Mouse (Mus musculus) kidney, adult 18-20 months (tissue): Measurements from ENCODE around the gene Sh3bp4.

ENCODE experiments used
- DNase-seq: peaks from one replicate; pipeline ENCODE4 v3.0.0; 2021

The Sh3bp4 gene

GRCm38 (mm10) chr1:89094416-89094815 is 24.2 kb downstream of the Sh3bp4 start:
- no peak for DNase-seq

- no peak for DNase-seq
Measured at GRCm38 (mm10) chr1:89095642-89096424, 25.6 kb downstream of the Sh3bp4 start.

DNA sequence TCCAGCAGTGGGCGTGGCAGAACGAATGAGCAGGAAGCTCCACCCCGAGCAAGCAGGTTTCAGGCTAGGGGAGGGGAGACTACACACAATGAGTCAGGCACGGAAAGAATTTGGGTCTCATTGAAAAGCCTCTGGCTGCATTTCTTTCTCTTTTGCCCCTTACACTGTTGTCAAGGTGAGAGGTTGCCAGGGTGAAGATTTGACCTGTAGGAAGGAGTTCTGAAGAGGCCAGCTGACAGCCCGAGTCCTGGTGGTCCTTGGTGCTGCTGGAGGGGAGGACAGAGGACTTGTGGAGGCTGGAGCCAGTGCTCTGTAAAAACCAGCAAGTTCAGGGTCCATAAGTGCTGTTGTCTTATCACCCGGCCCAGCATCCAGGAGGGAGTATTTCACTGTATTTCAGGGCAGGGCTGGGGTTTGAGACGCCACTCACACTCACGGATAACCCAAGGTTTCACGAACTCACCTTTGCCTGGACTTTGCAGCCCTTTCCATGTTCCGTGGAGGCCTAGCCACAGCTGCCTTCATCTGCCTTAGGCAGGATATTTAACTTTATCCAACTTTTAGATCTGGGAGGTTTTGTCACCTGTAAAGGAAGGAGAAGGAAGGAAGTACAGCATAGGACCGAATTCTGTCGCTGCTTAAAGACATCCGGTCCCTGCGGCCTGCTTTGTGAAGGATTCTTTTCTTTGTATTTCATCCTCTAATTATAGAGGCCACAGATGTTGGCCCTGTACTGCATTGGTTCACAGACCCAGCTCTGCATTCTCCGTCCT is 32.2 kb downstream of the Sh3bp4 start:
- DNase-seq: no peak

DNA sequence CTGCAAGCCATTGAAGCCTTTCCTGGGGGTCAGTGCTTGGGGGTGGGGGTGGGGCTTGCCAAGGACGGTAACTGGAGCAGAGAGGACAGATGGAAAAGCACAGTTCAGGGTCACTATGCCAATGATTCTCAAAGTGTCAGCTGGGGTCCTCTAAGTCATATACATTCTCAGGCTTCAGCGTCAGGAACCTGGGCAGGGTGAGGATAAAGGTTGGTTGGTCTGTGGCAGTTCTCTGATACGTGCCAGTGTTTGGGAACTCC is 32.7 kb downstream of the Sh3bp4 start:
- no peak for DNase-seq

- DNase-seq: no peak
Measured at GRCm38 (mm10) chr1:89103505-89103904, 33.3 kb downstream of the Sh3bp4 start.

DNA sequence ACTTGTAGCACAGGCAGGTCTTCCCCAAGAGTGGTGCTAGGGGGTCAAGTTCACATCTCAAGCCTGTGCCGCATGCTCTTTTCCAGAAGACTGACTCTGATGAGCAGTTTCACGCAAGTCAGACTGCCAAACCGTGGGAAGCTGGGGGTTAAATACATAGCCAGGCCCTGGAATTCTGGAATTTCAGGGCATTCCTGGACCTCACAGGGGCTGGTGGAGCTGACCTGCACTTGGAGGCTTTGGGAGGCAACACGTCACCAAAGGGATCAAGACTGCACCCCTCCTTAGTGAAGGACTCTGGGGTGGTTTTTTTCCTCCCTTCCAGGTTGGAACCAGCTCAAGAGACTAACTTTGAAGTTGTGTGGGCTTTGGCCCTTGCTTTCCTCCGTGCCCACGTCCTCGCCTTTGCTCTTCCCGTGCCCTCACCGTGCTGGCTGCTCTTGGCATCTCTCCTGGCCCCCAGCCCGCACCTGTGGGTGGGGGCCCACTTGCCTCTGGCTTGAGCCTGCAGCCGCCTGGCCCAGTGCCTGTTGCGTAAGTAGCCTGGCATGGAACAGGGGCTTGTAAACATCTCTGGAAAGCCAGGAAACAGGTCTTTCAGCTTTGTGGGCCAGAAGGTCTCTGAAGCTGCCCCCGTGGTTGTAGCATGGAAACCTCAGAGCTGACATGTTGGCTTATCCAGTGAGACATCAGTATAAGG is 34.0 kb downstream of the Sh3bp4 start:
- peak; percentile 76 for DNase-seq

GRCm38 (mm10) chr1:89105891-89106830 is 35.9 kb downstream of the Sh3bp4 start:
- DNase-seq: no peak

DNA sequence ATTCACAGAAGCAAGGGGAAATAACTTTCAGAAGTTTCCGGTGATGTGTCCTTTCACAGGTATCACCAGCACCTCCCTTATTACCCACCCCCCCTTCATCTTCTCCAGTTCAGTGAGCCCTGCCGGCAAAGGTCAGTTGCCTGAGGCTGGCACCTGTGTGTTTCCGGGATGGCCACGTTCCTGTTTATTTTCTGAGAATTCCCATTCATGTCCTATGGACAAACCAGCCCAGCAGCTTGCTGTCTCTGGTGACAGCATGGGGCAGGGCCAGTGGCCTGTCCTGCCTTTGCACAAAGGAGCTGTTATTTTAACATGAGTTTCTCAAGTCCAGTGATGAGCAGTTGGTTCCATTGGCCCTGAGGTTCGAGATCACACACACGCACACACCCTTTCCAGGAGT is 37.3 kb downstream of the Sh3bp4 start:
- peak; percentile 51 for DNase-seq

- DNase-seq: peak; percentile 69
Measured at GRCm38 (mm10) chr1:89108340-89108896, 38.2 kb downstream of the Sh3bp4 start.

- no peak for DNase-seq
Measured at GRCm38 (mm10) chr1:89109767-89110166, 39.6 kb downstream of the Sh3bp4 start.

DNA sequence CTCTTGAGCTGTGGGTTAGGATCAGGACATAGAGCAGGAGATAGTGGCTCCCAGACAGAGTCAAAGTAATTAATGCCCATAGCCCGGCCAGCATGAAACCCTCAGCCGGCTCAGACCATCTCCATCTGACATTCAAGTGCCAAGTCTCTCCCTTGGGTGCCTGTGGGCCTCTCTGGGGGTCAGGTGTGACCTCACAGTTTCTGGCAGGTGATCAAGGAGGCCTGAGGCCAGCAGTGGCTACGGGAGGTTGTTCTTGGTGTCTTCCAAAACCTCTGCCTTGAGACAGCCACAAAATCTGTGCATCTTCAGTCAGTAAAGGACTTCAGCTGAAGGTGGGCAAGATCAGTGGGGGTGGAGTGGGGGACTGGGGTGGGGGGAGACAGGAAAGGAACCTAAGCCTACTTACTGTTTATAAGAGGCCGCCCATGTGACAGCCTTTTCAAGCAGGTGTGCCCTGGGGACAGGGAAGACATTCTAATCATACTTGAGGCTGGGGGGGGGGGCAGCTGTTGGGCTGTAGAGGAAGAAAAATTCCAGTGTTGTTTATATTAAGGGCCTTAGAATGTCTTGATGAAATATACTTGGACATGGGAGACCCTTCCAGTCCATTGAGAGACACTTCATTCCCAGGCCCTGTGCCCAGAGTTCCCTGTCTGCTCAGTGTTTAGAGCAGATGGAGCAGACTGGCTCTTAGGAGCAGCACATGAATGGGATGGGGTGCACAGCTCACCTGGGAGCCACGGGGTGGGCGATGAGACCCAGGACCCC is 40.7 kb downstream of the Sh3bp4 start:
- no peak for DNase-seq

- DNase-seq: peak; percentile 62
Measured at GRCm38 (mm10) chr1:89112544-89112943, 42.3 kb downstream of the Sh3bp4 start.

DNA sequence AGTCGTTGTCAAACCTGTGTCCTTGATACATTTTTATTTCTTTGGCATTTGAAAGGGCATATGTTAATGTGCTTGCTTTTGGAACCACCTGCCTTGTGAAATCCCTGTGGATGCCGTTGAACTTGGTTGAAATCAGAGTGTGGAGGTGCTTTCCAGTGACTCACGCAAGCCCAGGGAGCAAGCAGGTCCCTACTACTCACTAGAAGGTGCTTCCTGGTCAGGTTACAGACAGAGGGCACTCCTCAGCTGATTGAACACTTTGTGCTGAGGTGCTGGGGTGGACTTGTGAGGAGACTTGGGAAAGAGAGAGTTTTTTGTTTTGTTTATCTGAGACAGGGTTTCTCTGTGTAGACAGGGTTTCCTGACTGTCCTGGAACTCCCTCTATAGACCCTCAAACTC is 43.5 kb downstream of the Sh3bp4 start:
- DNase-seq: no peak

- DNase-seq: no peak
Measured at GRCm38 (mm10) chr1:89117062-89117461, 46.8 kb downstream of the Sh3bp4 start.

DNA sequence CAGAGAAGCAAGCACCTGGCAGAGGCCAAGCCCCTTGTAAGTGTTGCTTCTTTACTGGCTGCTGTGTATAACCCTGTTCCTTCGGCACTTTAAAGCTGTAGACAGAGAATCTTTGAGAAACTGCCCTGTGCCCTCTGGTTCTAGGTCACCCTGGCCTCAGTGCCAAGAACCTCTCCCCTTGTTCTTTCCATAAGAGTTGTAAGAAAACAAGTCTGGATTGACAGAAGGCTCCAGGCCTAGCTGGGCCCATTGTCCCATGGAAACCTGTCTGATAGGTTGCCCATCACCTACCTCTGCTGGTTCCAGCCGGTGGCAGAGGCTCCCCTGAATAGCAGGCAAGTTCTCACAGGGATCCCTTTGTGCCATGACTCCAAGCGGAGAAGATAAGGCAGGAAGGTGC is 47.9 kb downstream of the Sh3bp4 start:
- DNase-seq: no peak

- DNase-seq: no peak
Measured at GRCm38 (mm10) chr1:89118836-89119235, 48.6 kb downstream of the Sh3bp4 start.

- DNase-seq: no peak
Measured at GRCm38 (mm10) chr1:89120290-89120689, 50.1 kb downstream of the Sh3bp4 start.

DNA sequence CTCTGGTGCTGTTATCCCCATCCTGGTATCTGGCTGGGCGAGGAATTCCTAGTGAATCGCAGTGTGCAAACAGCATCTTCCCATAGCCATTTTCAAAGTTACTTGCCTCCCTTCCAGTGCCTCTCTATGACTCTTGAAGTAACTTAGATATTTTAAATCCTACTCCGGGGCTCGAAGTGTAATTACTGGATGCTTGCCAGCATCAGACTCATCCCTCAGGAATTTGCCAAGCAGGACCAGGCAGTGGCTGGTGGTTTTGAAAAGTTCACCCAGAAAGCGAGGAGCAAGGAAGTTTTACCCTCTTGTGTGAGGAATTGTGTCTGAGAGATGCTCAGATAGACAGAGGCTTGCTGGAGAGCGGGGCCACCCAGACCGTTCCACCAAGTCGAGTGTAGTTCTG is 51.3 kb downstream of the Sh3bp4 start:
- no peak for DNase-seq

- DNase-seq: no peak
Measured at GRCm38 (mm10) chr1:89122376-89122775, 52.2 kb downstream of the Sh3bp4 start.

DNA sequence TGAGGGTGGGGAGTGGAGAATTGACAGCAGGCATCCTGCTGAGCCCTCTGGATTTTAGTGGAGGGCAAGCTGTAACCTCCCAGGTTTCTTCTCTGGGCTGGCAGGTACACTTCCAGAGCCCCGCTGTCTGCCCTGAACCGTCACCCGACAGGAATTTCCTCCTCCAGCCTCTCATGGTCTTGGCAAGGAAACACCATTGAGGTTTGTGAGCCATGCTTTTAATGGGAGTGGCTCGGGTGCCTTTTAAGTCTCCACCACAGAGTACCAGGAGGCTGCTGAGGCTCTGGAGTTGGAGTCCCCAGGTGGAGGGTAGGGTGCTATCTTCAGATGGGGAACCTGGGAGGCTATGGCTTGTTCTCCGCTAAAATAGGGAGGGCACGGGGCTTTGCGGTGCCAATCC is 53.9 kb downstream of the Sh3bp4 start:
- DNase-seq: no peak

GRCm38 (mm10) chr1:89127163-89127562 is 56.9 kb downstream of the Sh3bp4 start:
- DNase-seq: no peak

GRCm38 (mm10) chr1:89130429-89130828 is 60.2 kb downstream of the Sh3bp4 start:
- DNase-seq: no peak
